Mouse (Mus musculus): Measurements from ENCODE around the gene Acat1. TPM values are rescaled to one million over a fixed set of nuclear protein-coding genes. Genes with fewer than 3 reads are reported as not detected.

Acat1 gene
- polyA plus RNA-seq, 1 experiment from 2014 or later, result 114 TPM

GRCm38 (mm10) chr9:53603849-53604248, 6.3 kb downstream of the Acat1 start:
- no peak for ATAC-seq (ENCODE audit: insufficient number of reproducible peaks, insufficient read depth, low FRiP score, low read depth)
- Histone ChIP-seq H3K36me3 (ENCODE audit: control insufficient read depth, insufficient read depth, low read length) (no peaks in the 10 kb centered on the region), H3K4me3 (ENCODE audit: low read depth, low read length) (no peak overlapping the region), H3K27me3 (ENCODE audit: control insufficient read depth, insufficient read depth, low read length) (no peaks in the 10 kb centered on the region), H3K4me2 (replicated peaks; ENCODE audit: low read depth, low read length) (no peak overlapping the region), H3K9ac (replicated peaks; ENCODE audit: low read depth, low read length) (no peak overlapping the region), H3K4me1 (ENCODE audit: control insufficient read depth, insufficient read depth, low read length) (no peaks in the 10 kb centered on the region), H3K9me3 (ENCODE audit: control insufficient read depth, low read depth, low read length) (no peaks in the 10 kb centered on the region), H3K27ac (ENCODE audit: low read length) (no peak overlapping the region)
- 77% methylated on average over 3 of the region's 3 CpGs for WGBS

- H3K9me3 ChIP-seq (ENCODE audit: control insufficient read depth, low read depth, low read length), result no peaks in the 10 kb centered on the region
- WGBS, result 83% methylated on average over 1 of the region's 1 CpGs
- no peaks in the 10 kb centered on the region for H3K36me3 ChIP-seq (ENCODE audit: control insufficient read depth, insufficient read depth, low read length)
- no peaks in the 10 kb centered on the region for H3K27me3 ChIP-seq (ENCODE audit: control insufficient read depth, insufficient read depth, low read length)
- H3K4me1 ChIP-seq (ENCODE audit: control insufficient read depth, insufficient read depth, low read length), result no peaks in the 10 kb centered on the region
- no peak for ATAC-seq (ENCODE audit: insufficient number of reproducible peaks, insufficient read depth, low FRiP score, low read depth)
- no peak overlapping the region for H3K27ac ChIP-seq (ENCODE audit: low read length)
- H3K4me2 ChIP-seq (replicated peaks; ENCODE audit: low read depth, low read length), result no peak overlapping the region
- no peak overlapping the region for H3K9ac ChIP-seq (replicated peaks; ENCODE audit: low read depth, low read length)
- no peak overlapping the region for H3K4me3 ChIP-seq (ENCODE audit: low read depth, low read length)
Observed at GRCm38 (mm10) chr9:53603384-53603783, 6.8 kb downstream of the Acat1 start.

- Histone ChIP-seq H3K4me1 (ENCODE audit: control insufficient read depth, insufficient read depth, low read length) (no peaks in the 10 kb centered on the region), H3K27ac (ENCODE audit: low read length) (no peak overlapping the region), H3K9ac (replicated peaks; ENCODE audit: low read depth, low read length) (no peak overlapping the region), H3K4me3 (ENCODE audit: low read depth, low read length) (no peak overlapping the region), H3K9me3 (ENCODE audit: control insufficient read depth, low read depth, low read length) (no peaks in the 10 kb centered on the region), H3K4me2 (replicated peaks; ENCODE audit: low read depth, low read length) (no peak overlapping the region), H3K27me3 (ENCODE audit: control insufficient read depth, insufficient read depth, low read length) (no peaks in the 10 kb centered on the region), H3K36me3 (ENCODE audit: control insufficient read depth, insufficient read depth, low read length) (no peaks in the 10 kb centered on the region)
- 70% methylated on average over 2 of the region's 2 CpGs for WGBS
- ATAC-seq (ENCODE audit: insufficient number of reproducible peaks, insufficient read depth, low FRiP score, low read depth), result no peak
Observed at GRCm38 (mm10) chr9:53601541-53601940, 8.6 kb downstream of the Acat1 start.

GRCm38 (mm10) chr9:53598631-53599030, 11.6 kb downstream of the Acat1 start:
- Histone ChIP-seq H3K4me1 (ENCODE audit: control insufficient read depth, insufficient read depth, low read length) (no peaks in the 10 kb centered on the region), H3K27me3 (ENCODE audit: control insufficient read depth, insufficient read depth, low read length) (no peaks in the 10 kb centered on the region), H3K9ac (replicated peaks; ENCODE audit: low read depth, low read length) (no peak overlapping the region), H3K4me3 (ENCODE audit: low read depth, low read length) (no peak overlapping the region), H3K4me2 (replicated peaks; ENCODE audit: low read depth, low read length) (no peak overlapping the region), H3K9me3 (ENCODE audit: control insufficient read depth, low read depth, low read length) (no peaks in the 10 kb centered on the region), H3K36me3 (ENCODE audit: control insufficient read depth, insufficient read depth, low read length) (peaks cover 3% of the 10 kb centered on the region), H3K27ac (ENCODE audit: low read length) (no peak overlapping the region)
- 80% methylated on average over 6 of the region's 6 CpGs for WGBS
- no peak for ATAC-seq (ENCODE audit: insufficient number of reproducible peaks, insufficient read depth, low FRiP score, low read depth)

GRCm38 (mm10) chr9:53596971-53597600, 13.1 kb downstream of the Acat1 start:
- Histone ChIP-seq H3K27me3 (ENCODE audit: control insufficient read depth, insufficient read depth, low read length) (no peaks in the 10 kb centered on the region), H3K36me3 (ENCODE audit: control insufficient read depth, insufficient read depth, low read length) (peaks cover 3% of the 10 kb centered on the region), H3K9ac (replicated peaks; ENCODE audit: low read depth, low read length) (no peak overlapping the region), H3K4me3 (ENCODE audit: low read depth, low read length) (no peak overlapping the region), H3K27ac (ENCODE audit: low read length) (no peak overlapping the region), H3K4me2 (replicated peaks; ENCODE audit: low read depth, low read length) (no peak overlapping the region), H3K4me1 (ENCODE audit: control insufficient read depth, insufficient read depth, low read length) (no peaks in the 10 kb centered on the region), H3K9me3 (ENCODE audit: control insufficient read depth, low read depth, low read length) (no peaks in the 10 kb centered on the region)
- ATAC-seq (ENCODE audit: insufficient number of reproducible peaks, insufficient read depth, low FRiP score, low read depth), result no peak
- 86% methylated on average over 4 of the region's 4 CpGs for WGBS

GRCm38 (mm10) chr9:53594764-53595163, 15.4 kb downstream of the Acat1 start:
- Histone ChIP-seq H3K4me2 (replicated peaks; ENCODE audit: low read depth, low read length) (no peak overlapping the region), H3K4me3 (ENCODE audit: low read depth, low read length) (no peak overlapping the region), H3K9ac (replicated peaks; ENCODE audit: low read depth, low read length) (no peak overlapping the region), H3K27ac (ENCODE audit: low read length) (no peak overlapping the region), H3K36me3 (ENCODE audit: control insufficient read depth, insufficient read depth, low read length) (peaks cover 6% of the 10 kb centered on the region), H3K27me3 (ENCODE audit: control insufficient read depth, insufficient read depth, low read length) (no peaks in the 10 kb centered on the region), H3K9me3 (ENCODE audit: control insufficient read depth, low read depth, low read length) (no peaks in the 10 kb centered on the region), H3K4me1 (ENCODE audit: control insufficient read depth, insufficient read depth, low read length) (no peaks in the 10 kb centered on the region)
- ATAC-seq (ENCODE audit: insufficient number of reproducible peaks, insufficient read depth, low FRiP score, low read depth), result no peak
- 16% methylated on average over 3 of the region's 3 CpGs for WGBS

GRCm38 (mm10) chr9:53581870-53582269, 28.3 kb downstream of the Acat1 start:
- Histone ChIP-seq H3K4me2 (replicated peaks; ENCODE audit: low read depth, low read length) (no peak overlapping the region), H3K36me3 (ENCODE audit: control insufficient read depth, insufficient read depth, low read length) (peaks cover 57% of the 10 kb centered on the region), H3K27ac (ENCODE audit: low read length) (no peak overlapping the region), H3K4me1 (ENCODE audit: control insufficient read depth, insufficient read depth, low read length) (no peaks in the 10 kb centered on the region), H3K4me3 (ENCODE audit: low read depth, low read length) (no peak overlapping the region), H3K9ac (replicated peaks; ENCODE audit: low read depth, low read length) (no peak overlapping the region), H3K27me3 (ENCODE audit: control insufficient read depth, insufficient read depth, low read length) (no peaks in the 10 kb centered on the region), H3K9me3 (ENCODE audit: control insufficient read depth, low read depth, low read length) (no peaks in the 10 kb centered on the region)
- 84% methylated on average over 4 of the region's 4 CpGs for WGBS
- ATAC-seq (ENCODE audit: insufficient number of reproducible peaks, insufficient read depth, low FRiP score, low read depth), result no peak

GRCm38 (mm10) chr9:53575721-53576120, 34.5 kb downstream of the Acat1 start:
- 57% methylated on average over 5 of the region's 5 CpGs for WGBS
- Histone ChIP-seq H3K36me3 (ENCODE audit: control insufficient read depth, insufficient read depth, low read length) (peaks cover 35% of the 10 kb centered on the region), H3K27me3 (ENCODE audit: control insufficient read depth, insufficient read depth, low read length) (no peaks in the 10 kb centered on the region), H3K4me2 (replicated peaks; ENCODE audit: low read depth, low read length) (no peak overlapping the region), H3K9ac (replicated peaks; ENCODE audit: low read depth, low read length) (no peak overlapping the region), H3K4me3 (ENCODE audit: low read depth, low read length) (no peak overlapping the region), H3K27ac (ENCODE audit: low read length) (no peak overlapping the region; the same call in 1 of the 2 replicates), H3K4me1 (ENCODE audit: control insufficient read depth, insufficient read depth, low read length) (no peaks in the 10 kb centered on the region), H3K9me3 (ENCODE audit: control insufficient read depth, low read depth, low read length) (no peaks in the 10 kb centered on the region)
- no peak for ATAC-seq (ENCODE audit: insufficient number of reproducible peaks, insufficient read depth, low FRiP score, low read depth)
